In the genomic region with DNA sequence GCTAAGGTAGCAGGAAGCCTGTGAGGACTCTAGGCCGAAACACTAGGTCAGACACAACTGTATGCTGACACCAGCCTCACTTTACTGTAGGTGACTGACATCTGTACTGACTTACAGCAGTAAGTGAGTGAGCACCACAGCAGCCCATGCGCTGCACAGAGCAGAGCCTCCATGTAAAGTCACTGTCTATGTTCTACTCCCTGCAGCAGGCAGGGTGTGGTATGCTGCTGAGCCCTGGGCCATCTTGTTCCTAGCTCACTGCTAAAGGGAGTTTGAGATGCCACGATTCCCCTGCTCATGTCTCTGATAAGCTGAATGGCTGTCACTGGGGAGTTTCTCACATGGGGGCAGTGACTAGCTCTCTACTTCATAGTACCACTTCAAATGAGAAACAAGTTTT, we compare ENCODE assay signal across 10 mouse cellular contexts.
DNase-seq lines count a peak whose midpoint lies in the region; ATAC-seq and TF ChIP-seq lines count a peak whose summit lies in the region.
"Had no signal": no experiment of that assay in that cellular context is flagged by ENCODE, and none has a peak within 500 bp of the region (broad histone marks: within the 10 kb centered on the region; RNA-seq: fewer than 3 reads in every experiment).

No protein-coding gene starts in this region.

- no peak overlapping the region for H3K4me2 ChIP-seq in midbrain, embryonic 14.5 days (ENCODE audit: low read length)
- no peak overlapping the region for H3K4me2 ChIP-seq in limb, embryonic 14.5 days (replicated peaks; ENCODE audit: low read depth, low read length, severe bottlenecking)
- H3K4me2 ChIP-seq in forebrain, embryonic 14.5 days (ENCODE audit: low read length), result no peak overlapping the region
- H3K4me2 ChIP-seq: hindbrain, embryonic 15.5 days had no signal

- no peak overlapping the region for H3K9ac ChIP-seq in midbrain, embryonic 14.5 days (replicated peaks; ENCODE audit: low read length)
- no peak overlapping the region for H3K9ac ChIP-seq in limb, embryonic 14.5 days (ENCODE audit: low read depth, low read length, severe bottlenecking)
- H3K9ac ChIP-seq in forebrain, embryonic 14.5 days (ENCODE audit: low read length), result no peak overlapping the region
- H3K9ac ChIP-seq: hindbrain, embryonic 15.5 days had no signal

- no peaks in the 10 kb centered on the region for H3K27me3 ChIP-seq in heart, embryonic 10.5 days (ENCODE audit: insufficient read depth, poor library complexity, severe bottlenecking)
- no peaks in the 10 kb centered on the region; the same call in 1 of the 2 replicates for H3K27me3 ChIP-seq in midbrain, embryonic 10.5 days (ENCODE audit: low read depth, poor library complexity, severe bottlenecking)
- H3K27me3 ChIP-seq in midbrain, embryonic 14.5 days (ENCODE audit: control insufficient read depth, insufficient read depth, low read length), result no peaks in the 10 kb centered on the region
- H3K27me3 ChIP-seq in limb, embryonic 14.5 days (ENCODE audit: control insufficient read depth, insufficient read depth, low read length), result no peaks in the 10 kb centered on the region
- no peaks in the 10 kb centered on the region for H3K27me3 ChIP-seq in forebrain, embryonic 14.5 days (replicated peaks; ENCODE audit: control insufficient read depth, insufficient read depth, low read length)
- H3K27me3 ChIP-seq: hindbrain, embryonic 15.5 days had no signal

- H3K9me3 ChIP-seq in heart, embryonic 10.5 days, result no peaks in the 10 kb centered on the region
- peaks cover 4% of the 10 kb centered on the region; the same call in 1 of the 2 replicates for H3K9me3 ChIP-seq in midbrain, embryonic 10.5 days (replicated peaks)
- H3K9me3 ChIP-seq in midbrain, embryonic 14.5 days (ENCODE audit: control insufficient read depth, low read length), result peaks cover 5% of the 10 kb centered on the region
- H3K9me3 ChIP-seq in limb, embryonic 14.5 days (ENCODE audit: control insufficient read depth, low read length), result peaks cover 4% of the 10 kb centered on the region
- H3K9me3 ChIP-seq in forebrain, embryonic 14.5 days (replicated peaks; ENCODE audit: control insufficient read depth, low read length), result no peaks in the 10 kb centered on the region
- H3K9me3 ChIP-seq: hindbrain, embryonic 15.5 days had no signal

- no peak for ATAC-seq in midbrain, embryonic 14.5 days (ENCODE audit: low FRiP score, low TSS enrichment)
- ATAC-seq in limb, embryonic 14.5 days (ENCODE audit: low FRiP score, low read depth), result no peak
- no peak for ATAC-seq in forebrain, embryonic 14.5 days
- ATAC-seq: midbrain, embryonic 16.5 days had no signal

- intact Hi-C loops in heart, postnatal 25 days (cut with DNase I), result no loop called here

- H3K4me1 ChIP-seq in heart, embryonic 10.5 days, result peaks cover 66% of the 10 kb centered on the region
- peaks cover 42% of the 10 kb centered on the region for H3K4me1 ChIP-seq in midbrain, embryonic 10.5 days
- peaks cover 2% of the 10 kb centered on the region; the same call in 1 of the 2 replicates for H3K4me1 ChIP-seq in midbrain, embryonic 14.5 days (ENCODE audit: control insufficient read depth, insufficient read depth, low read length)
- H3K4me1 ChIP-seq in limb, embryonic 14.5 days (ENCODE audit: control insufficient read depth, insufficient read depth, low read length), result peaks cover 32% of the 10 kb centered on the region
- H3K4me1 ChIP-seq in forebrain, embryonic 14.5 days (ENCODE audit: control insufficient read depth, insufficient read depth, low read length), result no peaks in the 10 kb centered on the region

- peak overlapping the region; percentile 90 for H3K27ac ChIP-seq in heart, embryonic 10.5 days
- H3K27ac ChIP-seq in midbrain, embryonic 10.5 days (replicated peaks), result 0 out of 2 replicates have a peak overlapping the region, but pooled peaks have one; percentile 55
- H3K27ac ChIP-seq in midbrain, embryonic 14.5 days (replicated peaks; ENCODE audit: low read depth, low read length), result no peak overlapping the region
- H3K27ac ChIP-seq in limb, embryonic 14.5 days (replicated peaks; ENCODE audit: low read depth, low read length), result peak overlapping the region; percentile 48; the same call in 1 of the 2 replicates
- H3K27ac ChIP-seq in forebrain, embryonic 14.5 days (ENCODE audit: low read depth, low read length), result no peak overlapping the region
- H3K27ac ChIP-seq: hindbrain, embryonic 15.5 days had no signal

- peak; percentile 80 for DNase-seq in heart, embryonic 10.5 days (ENCODE audit: low spot score)
- DNase-seq in heart, postnatal 25 days (ENCODE audit: low spot score), result no peak
- no peak for DNase-seq in midbrain, embryonic 10.5 days (ENCODE audit: low spot score)
- no peak for DNase-seq in midbrain, embryonic 14.5 days
- DNase-seq in limb, embryonic 14.5 days (ENCODE audit: low spot score), result no peak
- DNase-seq in ovary, postnatal 10 days (ENCODE audit: low spot score), result no peak
- no peak for DNase-seq in forebrain, embryonic 14.5 days (ENCODE audit: low spot score)
- no peak for DNase-seq in thymus, postnatal 10 days (ENCODE audit: low spot score in 2 of 2)

- no peak overlapping the region for H3K4me3 ChIP-seq in heart, embryonic 10.5 days
- no peak overlapping the region for H3K4me3 ChIP-seq in midbrain, embryonic 10.5 days
- H3K4me3 ChIP-seq in midbrain, embryonic 14.5 days (replicated peaks; ENCODE audit: low read depth, low read length), result no peak overlapping the region
- no peak overlapping the region for H3K4me3 ChIP-seq in limb, embryonic 14.5 days (replicated peaks; ENCODE audit: low read length)
- H3K4me3 ChIP-seq in forebrain, embryonic 14.5 days (ENCODE audit: low read depth, low read length), result no peak overlapping the region
- H3K4me3 ChIP-seq: hindbrain, embryonic 15.5 days had no signal

- TF ChIP-seq POLR2A in limb, embryonic 14.5 days (IDR thresholded peaks at IDR 0.05; ENCODE audit: borderline replicate concordance, extremely low read depth, insufficient read depth, insufficient read length), result no peak

- 60% methylated on average over 3 of the region's 3 CpGs for WGBS in heart, embryonic 10.5 days
- WGBS in midbrain, embryonic 10.5 days, result 91% methylated on average over 3 of the region's 3 CpGs
- WGBS in midbrain, embryonic 14.5 days, result 94% methylated on average over 3 of the region's 3 CpGs
- 85% methylated on average over 3 of the region's 3 CpGs for WGBS in limb, embryonic 14.5 days
- WGBS in forebrain, embryonic 14.5 days, result 92% methylated on average over 3 of the region's 3 CpGs

- peaks cover 65% of the 10 kb centered on the region for H3K36me3 ChIP-seq in heart, embryonic 10.5 days
- peaks cover 86% of the 10 kb centered on the region for H3K36me3 ChIP-seq in midbrain, embryonic 10.5 days
- 0 out of 2 replicates have a peak, but pooled peaks cover 3% of the 10 kb centered on the region for H3K36me3 ChIP-seq in midbrain, embryonic 14.5 days (ENCODE audit: control insufficient read depth, insufficient read depth, low read length)
- H3K36me3 ChIP-seq in limb, embryonic 14.5 days (ENCODE audit: control insufficient read depth, insufficient read depth, low read length), result peaks cover 74% of the 10 kb centered on the region
- H3K36me3 ChIP-seq in forebrain, embryonic 14.5 days (ENCODE audit: control insufficient read depth, insufficient read depth, low read length), result peaks cover 24% of the 10 kb centered on the region

Comparison
In these comparisons a context has a peak if more than half of its experiments do, and no peak if none do; other contexts are left out.
1. H3K27ac ChIP-seq: peak in heart, embryonic 10.5 days (single experiment), midbrain, embryonic 10.5 days (single experiment) and limb, embryonic 14.5 days (single experiment); none in midbrain, embryonic 14.5 days (single experiment) and forebrain, embryonic 14.5 days (single experiment).